Comparison of ENCODE assay signal across 15 mouse cellular contexts in the genomic region with DNA sequence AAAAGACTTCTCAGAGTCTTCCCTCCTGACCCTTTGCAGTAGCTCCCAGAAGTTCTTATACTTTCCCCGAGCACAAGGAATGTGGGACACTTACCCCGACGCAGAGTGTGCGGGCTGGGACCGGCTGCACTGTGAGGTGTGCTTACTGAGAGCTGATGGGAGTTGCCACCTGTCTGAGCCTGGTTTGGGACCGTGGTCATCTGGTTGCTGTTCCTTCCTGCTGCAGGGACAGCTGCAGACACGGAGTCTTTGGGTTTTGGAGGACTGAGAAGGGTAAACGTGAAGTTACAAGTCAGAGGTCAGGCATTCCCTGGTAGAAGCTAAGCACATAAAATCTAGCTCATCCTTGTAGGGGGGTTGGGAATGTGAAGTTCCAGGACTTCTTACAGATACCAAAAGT.
"Had no signal": no experiment of that assay in that cellular context is flagged by ENCODE, and none has a peak within 500 bp of the region (broad histone marks: within the 10 kb centered on the region; RNA-seq: fewer than 3 reads in every experiment).

No protein-coding gene starts in this region.

- H3K4me3 ChIP-seq: neural tube, embryonic 13.5 days; neural tube, embryonic 15.5 days; stomach, embryonic 15.5 days had no signal

- DNase-seq: retina, postnatal 1 day; right cerebral cortex, adult 18-20 months; right cerebral cortex, postnatal 14 days; right cerebral cortex, postnatal 25 days; right cerebral cortex, postnatal 4 days; spleen, adult 18-20 months; thymus, adult 18-20 months; thymus, adult 2 months; thymus, postnatal 14 days; thymus, postnatal 25 days; thymus, postnatal 36 days; thymus, postnatal 4 days had no signal

- H3K27me3 ChIP-seq: neural tube, embryonic 13.5 days; neural tube, embryonic 15.5 days; stomach, embryonic 15.5 days had no signal

- H3K4me2 ChIP-seq: neural tube, embryonic 13.5 days; neural tube, embryonic 15.5 days; stomach, embryonic 15.5 days had no signal
